In the genomic region with DNA sequence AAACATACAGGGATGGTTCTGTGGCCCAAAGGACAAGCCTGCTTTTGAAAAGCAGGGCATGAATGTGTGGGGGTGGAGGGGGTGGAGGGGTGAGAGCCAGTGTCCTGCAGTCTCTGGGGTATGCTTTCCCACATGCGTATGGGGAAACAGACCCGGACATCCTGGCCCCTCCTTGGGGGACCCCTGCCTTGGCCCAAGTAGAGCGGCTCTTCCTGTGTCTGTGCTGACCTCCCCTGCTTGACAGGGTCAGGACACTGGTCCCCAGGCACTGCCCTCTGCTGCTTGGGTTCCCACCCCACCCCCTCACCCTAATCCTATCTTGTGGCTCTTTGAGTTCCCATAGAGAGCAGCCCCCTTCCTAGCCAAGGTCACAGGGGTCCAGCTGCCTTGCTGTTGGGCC, we compare ENCODE assay signal across 17 mouse cellular contexts. TPM values are rescaled to one million over a fixed set of nuclear protein-coding genes. Genes with fewer than 3 reads are reported as not detected.
DNase-seq lines count a peak whose midpoint lies in the region; ATAC-seq and TF ChIP-seq lines count a peak whose summit lies in the region.
"Had no signal": no experiment of that assay in that cellular context is flagged by ENCODE, and none has a peak within 500 bp of the region (broad histone marks: within the 10 kb centered on the region; RNA-seq: fewer than 3 reads in every experiment).

No protein-coding gene starts in this region.

- intact Hi-C loops in heart, adult 2 months (cut with DNase I): loop anchor here (2.0 kb wide), 2 partner anchors 15 kb away; a partner anchor contains a TSS
- intact Hi-C loops in heart, postnatal 36 days (cut with DNase I): loop anchor here (2.0 to 5.0 kb wide), 2 partner anchors 15 to 188 kb away; no protein-coding TSS in a partner anchor

- no peak for TF ChIP-seq EP300 in heart, adult 2 months (IDR thresholded peaks at IDR 0.05; ENCODE audit: insufficient read depth, low read depth, low read length)

- no peaks in the 10 kb centered on the region for H3K9me3 ChIP-seq in kidney, embryonic 15.5 days (replicated peaks)
- H3K9me3 ChIP-seq: limb, embryonic 13.5 days had no signal

- TF ChIP-seq POLR2A in heart, adult 2 months (IDR thresholded peaks at IDR 0.05; ENCODE audit: insufficient read depth, low read depth, low read length): no peak
- no peak for TF ChIP-seq POLR2A in small intestine, adult 2 months (IDR thresholded peaks at IDR 0.05; ENCODE audit: low read depth, low read length)

- no peak for TF ChIP-seq CTCF in heart, adult 2 months (IDR thresholded peaks at IDR 0.05)
- TF ChIP-seq CTCF in small intestine, adult 2 months (IDR thresholded peaks at IDR 0.05; ENCODE audit: extremely low read depth, insufficient read length, insufficient replicate concordance, low read depth, low read length): no peak

- H3K27ac ChIP-seq in heart, adult 2 months: peak overlapping the region; percentile 81
- 0 out of 2 replicates have a peak overlapping the region, but pooled peaks have one; percentile 69 for H3K27ac ChIP-seq in kidney, embryonic 15.5 days
- no peak overlapping the region for H3K27ac ChIP-seq in small intestine, adult 2 months (ENCODE audit: insufficient read depth, low read depth, low read length)
- H3K27ac ChIP-seq: forebrain, embryonic 13.5 days; limb, embryonic 13.5 days; neural tube, embryonic 12.5 days had no signal

- H3K27me3 ChIP-seq in heart, adult 2 months (ENCODE audit: control insufficient read depth, insufficient read depth, low read length): no peaks in the 10 kb centered on the region
- peaks cover 47% of the 10 kb centered on the region for H3K27me3 ChIP-seq in kidney, embryonic 15.5 days
- 0 out of 2 replicates have a peak, but pooled peaks cover 4% of the 10 kb centered on the region for H3K27me3 ChIP-seq in small intestine, adult 2 months (ENCODE audit: control insufficient read depth, insufficient read depth, low read length)

- H3K9ac ChIP-seq in heart, adult 2 months (ENCODE audit: low read depth, low read length): no peak overlapping the region
- H3K9ac ChIP-seq in kidney, embryonic 15.5 days: no peak overlapping the region
- H3K9ac ChIP-seq: forebrain, embryonic 13.5 days; limb, embryonic 13.5 days; neural tube, embryonic 12.5 days had no signal

- 27% methylated on average over 3 of the region's 3 CpGs for WGBS in heart, adult 2 months
- 63% methylated on average over 3 of the region's 3 CpGs for WGBS in kidney, embryonic 15.5 days
- WGBS in small intestine, adult 2 months: 25% methylated on average over 3 of the region's 3 CpGs

- no peak for DNase-seq in heart, adult 2 months
- DNase-seq in heart, postnatal 36 days: no peak
- DNase-seq in kidney, adult 11 months: no peak
- peak; percentile 34 to 60 for DNase-seq in lung, postnatal 4 days
- no peak for DNase-seq in lung, postnatal 25 days (ENCODE audit: low spot score)
- DNase-seq: adrenal gland, adult 2 months; cerebellum, postnatal 10 days; gastrocnemius, postnatal 14 days; kidney, postnatal 36 days; right cerebral cortex, postnatal 14 days; thymus, postnatal 36 days had no signal

- peaks cover 24% of the 10 kb centered on the region for H3K4me1 ChIP-seq in heart, adult 2 months (ENCODE audit: control insufficient read depth, insufficient read depth, low read length)
- peaks cover 39% of the 10 kb centered on the region for H3K4me1 ChIP-seq in kidney, embryonic 15.5 days
- peaks cover 18% of the 10 kb centered on the region; the same call in 1 of the 2 replicates for H3K4me1 ChIP-seq in small intestine, adult 2 months (ENCODE audit: control insufficient read depth, insufficient read depth, insufficient read length, low read length)

- H3K36me3 ChIP-seq in heart, adult 2 months (ENCODE audit: control insufficient read depth, insufficient read depth, low read length): peaks cover 2% of the 10 kb centered on the region; the same call in 1 of the 2 replicates
- H3K36me3 ChIP-seq in kidney, embryonic 15.5 days: no peaks in the 10 kb centered on the region
- H3K36me3 ChIP-seq in small intestine, adult 2 months (ENCODE audit: control insufficient read depth, insufficient read depth, low read length): no peaks in the 10 kb centered on the region
- H3K36me3 ChIP-seq: limb, embryonic 13.5 days; neural tube, embryonic 12.5 days had no signal

- no peak overlapping the region for H3K4me3 ChIP-seq in heart, adult 2 months
- H3K4me3 ChIP-seq in kidney, embryonic 15.5 days (replicated peaks): no peak overlapping the region
- H3K4me3 ChIP-seq in small intestine, adult 2 months (ENCODE audit: low read depth, low read length): peak overlapping the region; percentile 93
- H3K4me3 ChIP-seq: forebrain, embryonic 13.5 days; limb, embryonic 13.5 days; neural tube, embryonic 12.5 days had no signal

- peak overlapping the region; percentile 85 for H3K4me2 ChIP-seq in kidney, embryonic 15.5 days
- H3K4me2 ChIP-seq: forebrain, embryonic 13.5 days; limb, embryonic 13.5 days; neural tube, embryonic 12.5 days had no signal

- ATAC-seq in kidney, embryonic 15.5 days (replicated peaks; ENCODE audit: low FRiP score): no peak
- ATAC-seq: forebrain, embryonic 13.5 days had no signal

- H3K79me2 ChIP-seq in heart, adult 2 months (replicated peaks; ENCODE audit: control insufficient read depth, insufficient read depth, low read length): no peaks in the 10 kb centered on the region

RNA-seq across cellular contexts. Expression of a gene that starts 3.5 kb away (rescaled TPM):
- 10 to 100 TPM; 32.4 to 34.2 TPM for total RNA-seq in heart, adult 2 months (2021)
- polyA plus RNA-seq in heart, adult 2 months (2012; rRNA removed): 42.0 and 48.1 TPM in 2 replicates
- total RNA-seq in heart, postnatal 36 days (2021): 10 to 100 TPM; 34.3 to 37.1 TPM
- 5.8 and 6.5 TPM in 2 replicates for polyA plus RNA-seq in kidney, embryonic 15.5 days (2015; fragmentation: Nextera tagmentation; extraction: Ambion mirVana)
- 24.0 and 41.8 TPM in 2 replicates for polyA plus RNA-seq in small intestine, adult 2 months (2012; rRNA removed)
- total RNA-seq: monocyte, adult 5-6 weeks had no signal

RNA-seq across cellular contexts. Expression of a gene that starts 15.3 kb away (rescaled TPM):
- not detected for total RNA-seq in heart, adult 2 months (2021)
- 0.06 and 0.08 TPM in 2 replicates for polyA plus RNA-seq in heart, adult 2 months (2012; rRNA removed)
- total RNA-seq in heart, postnatal 36 days (2021): not detected
- polyA plus RNA-seq in kidney, embryonic 15.5 days (2015; fragmentation: Nextera tagmentation; extraction: Ambion mirVana): 7.1 and 8.2 TPM in 2 replicates
- 11.9 and 13.1 TPM in 2 replicates for polyA plus RNA-seq in small intestine, adult 2 months (2012; rRNA removed)
- total RNA-seq: monocyte, adult 5-6 weeks had no signal

RNA-seq across cellular contexts. Expression of a gene that starts 40.6 kb away (rescaled TPM):
- total RNA-seq in heart, adult 2 months (2021): 10 to 100 TPM; 13.6 to 14.8 TPM
- 33.2 and 36.9 TPM in 2 replicates for polyA plus RNA-seq in heart, adult 2 months (2012; rRNA removed)
- total RNA-seq in heart, postnatal 36 days (2021): 10 to 100 TPM; 15.3 TPM
- polyA plus RNA-seq in kidney, embryonic 15.5 days (2015; fragmentation: Nextera tagmentation; extraction: Ambion mirVana): 91.8 and 105 TPM in 2 replicates
- polyA plus RNA-seq in small intestine, adult 2 months (2012; rRNA removed): 46.9 and 60.0 TPM in 2 replicates

RNA-seq across cellular contexts. Expression of a gene that starts 57.2 kb away (rescaled TPM):
- 100 to 1,000 TPM; 424 to 434 TPM for total RNA-seq in heart, adult 2 months (2021)
- 641 and 822 TPM in 2 replicates for polyA plus RNA-seq in heart, adult 2 months (2012; rRNA removed)
- 100 to 1,000 TPM; 398 to 441 TPM for total RNA-seq in heart, postnatal 36 days (2021)
- polyA plus RNA-seq in kidney, embryonic 15.5 days (2015; fragmentation: Nextera tagmentation; extraction: Ambion mirVana): 519 and 576 TPM in 2 replicates
- 206 and 227 TPM in 2 replicates for polyA plus RNA-seq in small intestine, adult 2 months (2012; rRNA removed)

Comparison
In these comparisons a context has a peak if more than half of its experiments do, and no peak if none do; other contexts are left out.
1. DNase-seq: peak in lung, postnatal 4 days (2 of 2); none in heart, adult 2 months (0 of 2), heart, postnatal 36 days (0 of 2), kidney, adult 11 months (single experiment) and lung, postnatal 25 days (single experiment).